Mouse (Mus musculus): ENCODE data around the gene Cdk18.

The Cdk18 gene

GRCm38 (mm10) chr1:132111411-132111810 is 28.1 kb downstream of the Cdk18 start:
- no peak for DNase-seq

GRCm38 (mm10) chr1:132109368-132109767 is 30.1 kb downstream of the Cdk18 start:
- no peak for DNase-seq

- DNase-seq = no peak
Measured at GRCm38 (mm10) chr1:132104353-132104752, 35.1 kb downstream of the Cdk18 start.

- DNase-seq = no peak
Measured at GRCm38 (mm10) chr1:132101953-132102697, 37.4 kb downstream of the Cdk18 start.

GRCm38 (mm10) chr1:132099775-132100174 is 39.7 kb downstream of the Cdk18 start:
- no peak for DNase-seq

GRCm38 (mm10) chr1:132099016-132099415 is 40.5 kb downstream of the Cdk18 start:
- DNase-seq = no peak

GRCm38 (mm10) chr1:132098076-132098475 is 41.4 kb downstream of the Cdk18 start:
- no peak for DNase-seq

GRCm38 (mm10) chr1:132095356-132096004 is 44.0 kb downstream of the Cdk18 start:
- DNase-seq = no peak

- no peak for DNase-seq
Measured at GRCm38 (mm10) chr1:132093269-132093668, 46.2 kb downstream of the Cdk18 start.

- DNase-seq = no peak
Measured at GRCm38 (mm10) chr1:132090266-132090665, 49.2 kb downstream of the Cdk18 start.

- no peak for DNase-seq
Measured at GRCm38 (mm10) chr1:132089767-132090166, 49.7 kb downstream of the Cdk18 start.

GRCm38 (mm10) chr1:132088181-132088671 is 51.3 kb downstream of the Cdk18 start:
- DNase-seq = peak; percentile 52

- DNase-seq = no peak
Measured at GRCm38 (mm10) chr1:132085181-132086049, 54.1 kb downstream of the Cdk18 start.

- DNase-seq = no peak
Measured at GRCm38 (mm10) chr1:132078413-132078812, 61.1 kb downstream of the Cdk18 start.

- no peak for DNase-seq
Measured at GRCm38 (mm10) chr1:132075576-132075975, 63.9 kb downstream of the Cdk18 start.

- DNase-seq = no peak
Measured at GRCm38 (mm10) chr1:132070659-132071058, 68.8 kb downstream of the Cdk18 start.

- peak; percentile 55 for DNase-seq
Measured at GRCm38 (mm10) chr1:132069436-132069835, 70.0 kb downstream of the Cdk18 start.

- peak; percentile 78 for DNase-seq
Measured at GRCm38 (mm10) chr1:132067261-132068255, 71.9 kb downstream of the Cdk18 start, which contains the start of gene Mfsd4a. Gene Mfsd4a (minus strand): TSS chr1:132068062.

- peak; percentile 42 for DNase-seq
Measured at GRCm38 (mm10) chr1:132065475-132066172, 73.9 kb downstream of the Cdk18 start.

- peak; percentile 33 for DNase-seq
Measured at GRCm38 (mm10) chr1:132065001-132065400, 74.5 kb downstream of the Cdk18 start.

- DNase-seq = no peak
Measured at GRCm38 (mm10) chr1:132063096-132063495, 76.4 kb downstream of the Cdk18 start.

Data from right cerebral cortex, postnatal 25 days (tissue).